Mouse (Mus musculus) intestine, postnatal 0 days (tissue): ENCODE data around the gene Zc2hc1b. TPM values are rescaled to one million over a fixed set of nuclear protein-coding genes. Genes with fewer than 3 reads are reported as not detected.

ENCODE experiments used
- ATAC-seq: fragments of 200-750 bp; cut with Nextera tagmentation; 2 replicates; pipeline ENCODE4 v1.8.0; 2017; ENCODE audit warnings: mild to moderate bottlenecking, moderate TSS enrichment, moderate library complexity
- H3K27ac ChIP-seq: fragments of 300-500 bp; sonication (generic); 2 replicates; pipeline ENCODE4 v1.5.1; 2014; ENCODE audit warnings: mild to moderate bottlenecking, low read depth, low read length, moderate library complexity
- H3K27me3 ChIP-seq: fragments of 300-500 bp; sonication (generic); replicated peaks from 2 replicates; pipeline ENCODE4 v1.6.1; 2014; ENCODE audit warnings: low read length, mixed read lengths; ENCODE audit not compliant: control insufficient read depth, insufficient read depth
- H3K36me3 ChIP-seq: fragments of 300-500 bp; sonication (generic); 2 replicates; pipeline ENCODE4 v1.6.1; 2014; ENCODE audit warnings: mild to moderate bottlenecking, moderate library complexity; ENCODE audit not compliant: control insufficient read depth, insufficient read depth
- H3K4me1 ChIP-seq: fragments of 300-500 bp; sonication (generic); replicated peaks from 2 replicates; pipeline ENCODE4 v1.6.1; 2014; ENCODE audit warnings: antibody characterized with exemption, low read length, mixed read lengths; ENCODE audit not compliant: control insufficient read depth, insufficient read depth
- H3K4me2 ChIP-seq: fragments of 300-500 bp; sonication (generic); replicated peaks from 2 replicates; pipeline ENCODE4 v1.6.1; 2014; ENCODE audit warnings: low read depth, mild to moderate bottlenecking, moderate library complexity
- H3K4me3 ChIP-seq: fragments of 300-500 bp; sonication (generic); 2 replicates; pipeline ENCODE4 v1.5.1; 2014; ENCODE audit warnings: low read depth, low read length
- H3K9ac ChIP-seq: fragments of 300-500 bp; sonication (generic); 2 replicates; pipeline ENCODE4 v1.6.1; 2014; ENCODE audit warnings: mild to moderate bottlenecking, low read depth, low read length
- H3K9me3 ChIP-seq: fragments of 300-500 bp; sonication (generic); 2 replicates; pipeline ENCODE4 v1.6.1; 2016; ENCODE audit warnings: mixed run types; ENCODE audit not compliant: control insufficient read depth
- CTCF ChIP-seq: sonication (generic); IDR thresholded peaks from 2 replicates; pipeline ENCODE4 v1.5.1; 2016; ENCODE audit warnings: low read depth, mild to moderate bottlenecking, control low read depth, antibody characterized with exemption, moderate library complexity
- WGBS: fragments of 180-500 bp; shearing (Covaris S2); extraction: QIAGEN DNeasy Blood & Tissue Kit; methylation state at CpG from one replicate; pipeline ENCODE4 v1.1.7; 2014; 5-methylcytosine and 5-hydroxymethylcytosine counted together
- polyA plus RNA-seq: library from polyadenylated mRNA; unstranded; fragments of >200 nt; fragmentation: Nextera tagmentation; extraction: Ambion mirVana; gene quantifications from 2 replicates; pipeline ENCODE4 v1.2.1, GENCODE M21; 2015

The Zc2hc1b gene
- polyA plus RNA-seq, 1 experiment from 2014 or later: not detected

- peaks cover 22% of the 10 kb centered on the region for H3K36me3 ChIP-seq
- H3K9ac ChIP-seq: no peak overlapping the region
- WGBS: 63% methylated on average over 3 of the region's 3 CpGs
- no peak for ATAC-seq
- no peak overlapping the region for H3K4me2 ChIP-seq
- H3K4me1 ChIP-seq: no peaks in the 10 kb centered on the region
- no peaks in the 10 kb centered on the region for H3K9me3 ChIP-seq
- TF ChIP-seq CTCF: no peak
- no peak overlapping the region for H3K27ac ChIP-seq
- no peak overlapping the region for H3K4me3 ChIP-seq
- H3K27me3 ChIP-seq: no peaks in the 10 kb centered on the region
Measured at GRCm38 (mm10) chr10:13125811-13126210, 52.0 kb downstream of the Zc2hc1b start.

GRCm38 (mm10) chr10:13119300-13119699, 58.5 kb downstream of the Zc2hc1b start:
- H3K9ac ChIP-seq: no peak overlapping the region
- peaks cover 3% of the 10 kb centered on the region; the same call in 1 of the 2 replicates for H3K36me3 ChIP-seq
- no peak for TF ChIP-seq CTCF
- H3K4me3 ChIP-seq: no peak overlapping the region
- no peaks in the 10 kb centered on the region for H3K9me3 ChIP-seq
- H3K27ac ChIP-seq: no peak overlapping the region
- H3K4me1 ChIP-seq: peaks cover 5% of the 10 kb centered on the region
- no peak overlapping the region for H3K4me2 ChIP-seq
- H3K27me3 ChIP-seq: no peaks in the 10 kb centered on the region
- WGBS: 57% methylated on average over 2 of the region's 2 CpGs
- ATAC-seq: 0 out of 2 replicates have a peak, but pooled peaks have one; percentile 31

- TF ChIP-seq CTCF: no peak
Measured at GRCm38 (mm10) chr10:13118770-13119102, 59.1 kb downstream of the Zc2hc1b start.

GRCm38 (mm10) chr10:13118024-13118769, 59.6 kb downstream of the Zc2hc1b start:
- no peaks in the 10 kb centered on the region for H3K27me3 ChIP-seq
- H3K4me2 ChIP-seq: no peak overlapping the region
- no peaks in the 10 kb centered on the region for H3K9me3 ChIP-seq
- no peak for TF ChIP-seq CTCF
- peaks cover 5% of the 10 kb centered on the region for H3K4me1 ChIP-seq
- no peak for ATAC-seq
- no peak overlapping the region for H3K4me3 ChIP-seq
- WGBS: 72% methylated on average over 7 of the region's 7 CpGs
- no peak overlapping the region for H3K27ac ChIP-seq
- peaks cover 3% of the 10 kb centered on the region; the same call in 1 of the 2 replicates for H3K36me3 ChIP-seq
- H3K9ac ChIP-seq: no peak overlapping the region

More at GRCm38 (mm10) chr10:13118770-13119102, 59.1 kb downstream of the Zc2hc1b start:
- no peaks in the 10 kb centered on the region for H3K9me3 ChIP-seq
- H3K4me3 ChIP-seq: no peak overlapping the region
- H3K4me2 ChIP-seq: no peak overlapping the region
- H3K4me1 ChIP-seq: peaks cover 5% of the 10 kb centered on the region
- 64% methylated on average over 5 of the region's 5 CpGs for WGBS
- H3K9ac ChIP-seq: no peak overlapping the region
- H3K27ac ChIP-seq: no peak overlapping the region
- peaks cover 3% of the 10 kb centered on the region; the same call in 1 of the 2 replicates for H3K36me3 ChIP-seq
- 0 out of 2 replicates have a peak, but pooled peaks have one; percentile 16 for ATAC-seq
- H3K27me3 ChIP-seq: no peaks in the 10 kb centered on the region

- ATAC-seq: peak; percentile 77
Measured at GRCm38 (mm10) chr10:13116706-13117665, 60.8 kb downstream of the Zc2hc1b start.

GRCm38 (mm10) chr10:13115030-13115429, 62.8 kb downstream of the Zc2hc1b start:
- WGBS: 93% methylated on average over 4 of the region's 4 CpGs
- H3K4me1 ChIP-seq: peaks cover 5% of the 10 kb centered on the region
- no peak overlapping the region for H3K4me2 ChIP-seq
- peaks cover 10% of the 10 kb centered on the region for H3K36me3 ChIP-seq
- no peak for TF ChIP-seq CTCF
- H3K27me3 ChIP-seq: no peaks in the 10 kb centered on the region
- H3K4me3 ChIP-seq: no peak overlapping the region
- H3K9ac ChIP-seq: no peak overlapping the region
- no peak for ATAC-seq
- H3K27ac ChIP-seq: no peak overlapping the region
- H3K9me3 ChIP-seq: no peaks in the 10 kb centered on the region

More at GRCm38 (mm10) chr10:13116706-13117665, 60.8 kb downstream of the Zc2hc1b start:
- Histone ChIP-seq H3K4me1 (peaks cover 5% of the 10 kb centered on the region), H3K27ac (no peak overlapping the region), H3K9ac (no peak overlapping the region), H3K4me3 (no peak overlapping the region), H3K36me3 (peaks cover 10% of the 10 kb centered on the region), H3K4me2 (no peak overlapping the region), H3K9me3 (no peaks in the 10 kb centered on the region), H3K27me3 (no peaks in the 10 kb centered on the region)
- 43% methylated on average over 9 of the region's 9 CpGs for WGBS
- peak; percentile 23; the same call in 1 of the 2 replicates for TF ChIP-seq CTCF
